ENCODE assay signal across 9 mouse cellular contexts in genomic region chr14:61316861-61317260, GRCm38 (mm10). TPM values are rescaled to one million over a fixed set of nuclear protein-coding genes. Genes with fewer than 3 reads are reported as not detected.
A peak's percentile ranks its signal among the peaks of the same experiment; 100 is the strongest.
DNase-seq lines count a peak whose midpoint lies in the region; ATAC-seq lines count a peak whose summit lies in the region.
"Had no signal": no experiment of that assay in that cellular context is flagged by ENCODE, and none has a peak within 500 bp of the region (broad histone marks: within the 10 kb centered on the region; RNA-seq: fewer than 3 reads in every experiment).

No protein-coding gene starts in this region.

- H3K4me1 ChIP-seq in midbrain, embryonic 10.5 days, result no peaks in the 10 kb centered on the region
- no peaks in the 10 kb centered on the region for H3K4me1 ChIP-seq in midbrain, embryonic 16.5 days (ENCODE audit: control insufficient read depth, insufficient read depth, low read length)

- no peak overlapping the region for H3K9ac ChIP-seq in midbrain, embryonic 16.5 days (ENCODE audit: low read depth, low read length)

- 39% methylated on average over 4 of the region's 4 CpGs for WGBS in midbrain, embryonic 10.5 days
- 40% methylated on average over 4 of the region's 4 CpGs for WGBS in midbrain, embryonic 16.5 days

- no peaks in the 10 kb centered on the region for H3K9me3 ChIP-seq in midbrain, embryonic 10.5 days (replicated peaks)
- H3K9me3 ChIP-seq in midbrain, embryonic 16.5 days (replicated peaks; ENCODE audit: control insufficient read depth, low read length, poor library complexity, severe bottlenecking), result no peaks in the 10 kb centered on the region

- peak; percentile 47 for DNase-seq in midbrain, embryonic 10.5 days (ENCODE audit: low spot score)
- DNase-seq in adrenal gland, adult 18-20 months (ENCODE audit: low spot score in 2 of 2), result peak; percentile 38 to 51
- peak; percentile 75 for DNase-seq in embryo, embryonic 10.5 days (ENCODE audit: low spot score)
- DNase-seq in layer of hippocampus, postnatal 14 days (ENCODE audit: low spot score in 2 of 2), result peak; percentile 25 to 53
- DNase-seq in mesoderm, embryonic 11.5 days (ENCODE audit: low read depth, low spot score), result peak; percentile 75
- peak; percentile 12 to 24 for DNase-seq in thymus, adult 18-20 months

- no peak for ATAC-seq in midbrain, embryonic 16.5 days
- ATAC-seq in hematopoietic stem cell, adult 5-6 weeks (replicated peaks in 1 of 2; ENCODE audit: insufficient read depth in 1 of 2, low FRiP score in 2 of 2, low TSS enrichment in 1 of 2, low read depth in 1 of 2, poor library complexity in 2 of 2, severe bottlenecking in 2 of 2), result peak; percentile 66 to 71; a peak in 2 of 4 replicates

- H3K4me3 ChIP-seq in midbrain, embryonic 10.5 days, result no peak overlapping the region
- no peak overlapping the region for H3K4me3 ChIP-seq in midbrain, embryonic 16.5 days (ENCODE audit: low read depth, low read length)
- H3K4me3 ChIP-seq: myocyte had no signal

- no peaks in the 10 kb centered on the region for H3K27me3 ChIP-seq in midbrain, embryonic 10.5 days (ENCODE audit: low read depth, poor library complexity, severe bottlenecking)
- no peaks in the 10 kb centered on the region for H3K27me3 ChIP-seq in midbrain, embryonic 16.5 days (ENCODE audit: control insufficient read depth, insufficient read depth, low read depth, low read length)

- no peak overlapping the region for H3K4me2 ChIP-seq in midbrain, embryonic 16.5 days (ENCODE audit: low read length)

- H3K36me3 ChIP-seq in midbrain, embryonic 10.5 days, result no peaks in the 10 kb centered on the region
- no peaks in the 10 kb centered on the region for H3K36me3 ChIP-seq in midbrain, embryonic 16.5 days (ENCODE audit: control insufficient read depth, insufficient read depth, low read length)

- no peak overlapping the region for H3K27ac ChIP-seq in midbrain, embryonic 10.5 days (replicated peaks)
- H3K27ac ChIP-seq in midbrain, embryonic 16.5 days (ENCODE audit: low read length), result no peak overlapping the region

RNA-seq across cellular contexts. Expression of gene Arl11, which starts 7.3 kb away (rescaled TPM):
- 0.15 and 0.56 TPM in 2 replicates for polyA plus RNA-seq in midbrain, embryonic 10.5 days (2016; fragmentation: Nextera tagmentation; extraction: Ambion mirVana)
- 0.46 and 0.64 TPM in 2 replicates for polyA plus RNA-seq in midbrain, embryonic 16.5 days (2015; fragmentation: Nextera tagmentation; extraction: Ambion mirVana)
- total RNA-seq in adrenal gland, adult 18-20 months (2021), result 1 to 10 TPM; 1.8 to 3.3 TPM
- total RNA-seq in hematopoietic stem cell, adult 5-6 weeks (2017), result 7.5 and 12.6 TPM in 2 replicates
- total RNA-seq in layer of hippocampus, postnatal 14 days (2021), result under 1 TPM; 0.45 to 0.65 TPM
- polyA plus RNA-seq: myocyte had no signal

RNA-seq across cellular contexts. Expression of gene Ebpl, which starts 43.4 kb away (rescaled TPM):
- polyA plus RNA-seq in midbrain, embryonic 10.5 days (2016; fragmentation: Nextera tagmentation; extraction: Ambion mirVana), result 10.6 and 11.0 TPM in 2 replicates
- polyA plus RNA-seq in midbrain, embryonic 16.5 days (2015; fragmentation: Nextera tagmentation; extraction: Ambion mirVana), result 9.4 and 10.0 TPM in 2 replicates
- total RNA-seq in adrenal gland, adult 18-20 months (2021), result 1 to 10 TPM; 3.5 to 3.8 TPM
- total RNA-seq in hematopoietic stem cell, adult 5-6 weeks (2017), result 3.8 and 6.6 TPM in 2 replicates
- total RNA-seq in layer of hippocampus, postnatal 14 days (2021), result 1 to 10 TPM; 5.0 to 5.6 TPM

RNA-seq across cellular contexts. Expression of gene Sgcg, which starts 58.6 kb away (rescaled TPM):
- not detected in 2 replicates for polyA plus RNA-seq in midbrain, embryonic 10.5 days (2016; fragmentation: Nextera tagmentation; extraction: Ambion mirVana)
- 0.24 TPM in 1 of 2 replicates, not detected in the other for polyA plus RNA-seq in midbrain, embryonic 16.5 days (2015; fragmentation: Nextera tagmentation; extraction: Ambion mirVana)
- total RNA-seq in adrenal gland, adult 18-20 months (2021), result 1 to 10 TPM in 1 of 2 experiments, under 1 TPM in 1; 0.86 to 1.3 TPM
- not detected in 2 replicates for total RNA-seq in hematopoietic stem cell, adult 5-6 weeks (2017)
- under 1 TPM; 0.16 to 0.29 TPM for total RNA-seq in layer of hippocampus, postnatal 14 days (2021)

Comparison
In these comparisons a context has a peak if more than half of its experiments do, and no peak if none do; other contexts are left out.
1. DNase-seq: peak in every context shown above with its lines; median percentile 75 in embryo, embryonic 10.5 days; 75 in mesoderm, embryonic 11.5 days; 47 in midbrain, embryonic 10.5 days; 44 in adrenal gland, adult 18-20 months; 39 in layer of hippocampus, postnatal 14 days; 18 in thymus, adult 18-20 months.